Mouse (Mus musculus) kidney, postnatal 4 days (tissue): Measurements from ENCODE around the gene Iars.
"Not testable (repeated sequence)": the region's sequence is repeated elsewhere in the genome, so short reads cannot be mapped to it uniquely, and the experiment has no call there.

Experiments
- DNase-seq, 2 experiments: peaks; one replicate each; pipeline ENCODE4 v3.0.0; 2021; ENCODE audit warnings: mixed read lengths in 2 of 2

Iars gene

DNA sequence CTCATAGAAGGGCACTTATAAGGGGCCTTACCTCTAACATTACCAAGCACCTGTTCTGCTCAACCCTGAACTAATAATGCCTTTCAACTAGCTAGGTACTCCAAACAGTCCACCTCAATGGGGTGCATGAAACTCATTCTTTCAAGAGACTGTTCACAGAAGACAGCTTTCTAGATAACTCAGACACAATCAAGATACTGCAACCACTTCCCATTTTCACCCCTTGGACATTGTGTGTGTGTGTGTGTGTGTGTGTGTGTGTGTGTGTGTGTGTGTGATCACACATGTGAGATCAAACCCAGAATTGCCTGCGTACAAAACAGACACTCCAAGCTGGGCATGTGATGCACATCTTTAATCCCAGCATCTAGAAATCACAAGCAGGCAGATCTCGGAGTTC is 56.1 kb downstream of the Iars start:
- no peak for DNase-seq

DNA sequence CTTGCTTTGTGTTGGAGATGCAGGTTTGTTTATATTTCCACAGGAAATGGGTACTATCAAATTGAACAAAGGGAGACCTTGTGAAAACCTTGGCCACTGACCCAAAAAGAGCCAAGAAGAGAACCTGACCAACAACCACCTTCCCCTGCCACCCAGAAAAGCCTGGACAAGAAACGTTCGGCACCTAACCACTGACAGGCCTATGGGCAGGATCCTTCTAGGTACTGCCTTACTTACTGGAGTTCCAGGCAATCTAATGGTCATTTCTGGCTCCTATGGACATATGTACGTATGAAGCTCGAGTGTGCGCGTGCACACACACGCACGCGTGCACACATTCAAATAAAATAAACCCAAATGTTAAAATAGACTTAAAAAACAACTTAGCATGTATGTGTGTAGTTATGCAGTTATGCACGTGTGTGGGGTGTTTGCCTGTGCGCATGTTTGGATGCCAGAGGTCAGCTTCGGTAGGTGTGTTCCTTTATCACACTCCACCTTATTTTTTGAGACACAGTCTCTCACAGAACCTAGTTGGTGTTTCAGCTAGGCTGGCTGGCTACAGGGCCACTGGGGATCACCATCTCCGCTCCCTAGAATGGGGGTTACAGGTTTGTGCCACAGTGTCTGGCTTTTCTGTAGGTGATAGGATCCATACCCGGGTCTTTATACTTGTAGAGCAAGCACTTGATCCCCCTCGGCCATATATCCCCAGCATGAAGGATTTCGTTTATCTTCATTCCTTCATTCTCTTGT is 59.6 kb downstream of the Iars start:
- no peak for DNase-seq

DNA sequence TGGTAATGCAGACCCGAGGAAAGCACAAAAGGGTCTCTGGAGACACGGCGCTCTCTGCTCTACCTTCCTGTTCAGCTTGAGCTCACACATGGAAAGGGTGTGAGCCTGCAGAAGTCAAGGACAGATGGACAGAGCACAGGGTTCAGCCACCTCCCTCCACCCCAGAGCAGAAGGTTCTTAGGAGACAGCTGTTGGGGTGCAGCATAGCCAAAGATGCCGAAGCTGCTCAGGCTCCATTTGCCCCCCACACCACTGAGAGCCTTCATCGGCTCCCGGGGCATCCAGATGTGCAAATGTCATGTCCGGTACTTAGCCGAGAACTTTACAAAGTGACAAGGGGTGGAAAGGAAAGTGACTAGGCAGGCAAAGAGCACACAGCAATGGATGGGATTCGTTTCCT is 74.7 kb downstream of the Iars start:
- no peak for DNase-seq

DNA sequence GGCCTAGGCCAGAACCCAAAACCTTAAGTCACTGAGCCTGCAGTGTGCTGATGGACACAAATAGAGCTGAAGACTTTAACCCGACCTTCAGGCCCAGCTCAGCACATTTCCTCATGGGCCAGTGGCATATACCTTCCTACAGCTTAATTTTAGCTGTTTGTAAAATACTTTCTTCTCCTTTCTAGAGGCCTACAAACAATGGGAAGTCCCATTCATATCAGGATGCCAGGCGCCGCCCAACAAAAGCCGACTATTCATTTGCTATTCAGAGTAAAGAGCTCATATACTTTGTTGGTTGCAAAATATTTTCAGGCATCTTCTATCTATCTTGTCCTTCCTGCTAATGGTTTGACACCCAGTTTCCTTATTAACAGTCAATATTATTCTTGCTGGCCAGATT is 76.1 kb downstream of the Iars start:
- no peak for DNase-seq

DNA sequence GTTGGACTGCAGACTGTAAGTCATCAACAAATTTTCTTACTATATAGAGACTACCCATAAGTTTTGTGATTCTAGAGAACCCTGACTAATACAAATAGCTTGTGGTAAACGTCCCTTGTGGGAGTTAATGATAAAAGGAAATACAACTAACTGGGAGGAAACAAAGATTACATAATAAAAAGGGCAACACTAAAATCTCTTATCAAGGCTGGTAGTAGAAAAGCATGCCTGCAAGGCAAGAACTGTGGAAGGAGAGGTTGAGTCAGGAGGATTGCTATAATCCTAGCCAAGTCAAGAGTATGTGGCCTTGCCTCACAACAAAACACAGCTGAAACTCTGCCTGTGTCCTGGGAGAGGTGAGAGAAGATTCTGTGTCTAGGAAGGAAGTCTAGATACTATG is 78.8 kb downstream of the Iars start:
- DNase-seq = no peak

DNA sequence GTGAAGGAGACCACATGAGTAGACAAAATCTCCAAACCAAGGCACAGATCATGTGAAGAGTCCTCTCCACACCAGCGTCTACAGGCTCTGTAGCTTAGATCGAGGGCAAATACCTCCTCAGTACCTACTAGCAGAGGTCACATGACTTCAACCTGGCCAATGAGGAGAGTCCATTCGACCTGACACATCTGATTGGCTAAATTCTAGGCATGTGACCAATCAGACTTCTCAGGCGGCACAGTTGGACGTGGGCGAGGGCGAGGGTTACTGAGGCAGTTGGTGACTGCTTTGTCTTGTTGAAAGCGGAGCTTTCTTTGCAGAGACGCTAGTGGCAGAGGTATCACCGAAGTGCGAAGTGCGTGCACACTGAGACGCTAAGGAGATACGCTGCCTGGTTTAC is 80.3 kb downstream of the Iars start:
- no peak for DNase-seq

DNA sequence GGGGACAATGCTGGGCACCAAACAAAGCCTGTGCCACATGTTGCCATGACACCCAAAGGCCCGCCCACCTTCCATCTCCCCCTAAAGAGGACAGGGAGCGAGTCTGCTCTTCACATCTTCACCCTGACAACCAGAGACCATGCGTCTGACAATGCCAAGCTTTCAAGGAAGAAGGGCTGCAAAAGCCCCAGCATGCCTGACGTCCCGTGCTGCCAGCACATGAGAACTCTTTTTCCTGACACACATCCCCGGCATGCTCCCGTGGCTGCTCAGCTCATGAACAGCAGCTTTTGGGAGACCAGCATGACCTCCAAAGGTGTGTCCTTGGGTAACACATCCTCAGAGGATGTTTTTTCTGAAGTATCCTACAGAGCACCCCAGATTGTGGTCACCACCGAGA is 83.4 kb downstream of the Iars start:
- no peak for DNase-seq

DNA sequence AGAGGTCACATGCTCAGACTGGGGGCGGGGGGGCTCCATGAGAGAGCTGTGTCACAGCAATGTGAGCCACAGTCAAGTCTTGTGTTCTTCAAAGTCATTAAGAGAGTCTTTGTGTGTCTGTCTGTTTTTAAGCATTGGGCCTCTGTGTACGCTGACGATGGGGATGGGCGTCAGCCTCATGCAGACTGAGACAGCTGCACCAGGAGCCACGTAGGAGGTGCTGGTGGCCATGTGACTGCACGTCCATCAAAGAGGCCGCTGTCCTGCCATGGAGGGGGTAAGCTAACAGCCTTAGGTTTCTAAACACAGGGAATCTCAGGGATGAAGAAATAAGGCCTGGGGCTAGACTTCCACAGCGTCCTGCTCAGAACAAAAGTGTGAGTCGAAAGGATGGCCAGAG is 84.4 kb downstream of the Iars start:
- no peak for DNase-seq

DNA sequence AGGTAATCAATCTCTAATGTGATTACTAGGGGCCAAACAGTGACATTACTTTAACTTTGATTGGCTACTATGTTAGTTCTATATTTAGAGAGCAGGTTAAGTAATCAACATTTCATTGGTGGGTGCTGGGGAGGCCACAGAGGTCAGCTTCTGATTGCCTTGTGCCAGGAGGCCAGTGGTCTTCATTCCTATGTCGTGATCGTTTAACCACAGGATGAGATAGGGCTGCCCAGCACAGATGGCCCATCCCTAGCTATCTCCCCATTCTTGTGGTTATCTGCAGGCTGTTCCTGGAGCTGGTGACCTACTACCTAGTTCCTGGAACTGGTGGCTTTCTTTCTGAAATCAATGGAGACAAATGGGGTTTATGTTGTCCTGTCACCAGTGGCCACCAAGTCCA is 86.1 kb downstream of the Iars start:
- DNase-seq = no peak

DNA sequence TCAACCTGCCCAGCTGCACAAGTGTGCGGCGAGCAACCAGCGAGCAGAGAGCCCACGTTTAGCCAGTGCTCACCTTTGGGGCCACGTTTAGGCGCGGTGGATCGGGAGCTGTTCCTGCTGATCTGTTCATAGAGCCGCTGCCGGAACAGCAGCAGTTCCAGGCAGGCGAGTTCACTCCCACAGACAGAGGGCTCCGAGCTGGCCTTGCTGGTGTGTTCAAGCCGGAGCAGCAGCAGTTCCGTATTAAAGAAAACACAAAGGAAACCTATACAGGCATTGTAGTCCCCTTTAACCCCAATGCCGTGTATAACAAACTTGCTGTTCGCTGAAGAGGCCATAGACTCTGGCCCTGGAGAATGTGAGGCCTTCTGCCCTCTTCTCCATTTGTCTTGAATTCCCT is 87.2 kb downstream of the Iars start:
- no peak for DNase-seq

DNA sequence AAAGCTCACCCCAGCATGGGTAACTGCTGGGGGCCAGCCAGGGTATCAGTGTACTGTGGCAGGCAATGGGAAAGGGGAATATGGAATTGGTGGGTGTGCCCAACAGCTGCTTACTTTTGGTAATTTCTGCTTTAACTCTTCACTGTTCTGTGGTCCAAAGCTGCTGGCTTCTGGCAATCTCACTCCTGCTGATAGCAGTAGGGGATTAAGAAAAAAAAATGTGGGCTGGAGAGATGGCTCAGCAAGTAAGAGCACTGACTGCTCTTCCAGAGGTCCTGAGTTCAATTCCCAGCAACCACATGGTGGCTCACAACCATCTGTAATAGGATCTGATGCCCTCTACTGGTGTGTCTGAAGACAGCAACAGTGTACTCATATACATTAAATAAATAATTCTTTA is 89.6 kb downstream of the Iars start:
- DNase-seq = not testable (repeated sequence)
